Mouse (Mus musculus): ENCODE results near the gene Zfp281. TPM values are rescaled to one million over a fixed set of nuclear protein-coding genes. Genes with fewer than 3 reads are reported as not detected.

Zfp281 gene
- 10 to 100 TPM; 57.5 to 59.0 TPM for polyA plus RNA-seq (2017; shearing (Covaris generic))

GRCm38 (mm10) chr1:136624146-136625018 is at the start of gene Zfp281:
TSS of gene Zfp281 (plus strand) at chr1:136624901.

Other genes with a start within 250 kb of the Zfp281 start
- 10 to 100 TPM; 24.0 to 24.1 TPM for gene Ddx59, start 209.6 kb upstream of the Zfp281 start, polyA plus RNA-seq (2017; shearing (Covaris generic))
- gene Kif14, start 158.6 kb upstream of the Zfp281 start, polyA plus RNA-seq (2017; shearing (Covaris generic)), result 1 to 10 TPM in 1 of 2 experiments, under 1 TPM in 1; 0.06 to 1.4 TPM